Mouse (Mus musculus) C2C12 (cell line): ENCODE results near the gene Slit3. TPM values are rescaled to one million over a fixed set of nuclear protein-coding genes. Genes with fewer than 3 reads are reported as not detected.

ENCODE experiments used
- H3K27me3 ChIP-seq: one replicate; pipeline ENCODE4 v1.6.1; 2011; ENCODE audit not compliant: control insufficient read depth, insufficient read depth, insufficient read length
- H3K36me3 ChIP-seq: one replicate; pipeline ENCODE4 v1.6.1; 2011; ENCODE audit not compliant: control insufficient read depth, insufficient read depth
- H3K4me3 ChIP-seq: one replicate; pipeline ENCODE4 v1.5.1; 2011; ENCODE audit warnings: mild to moderate bottlenecking, control low read depth; ENCODE audit not compliant: poor library complexity, insufficient read depth, severe bottlenecking
- H3K79me2 ChIP-seq: one replicate; pipeline ENCODE4 v1.6.1; 2011; ENCODE audit not compliant: control insufficient read depth, insufficient read depth
- H3K79me3 ChIP-seq: one replicate; pipeline ENCODE4 v1.6.1; 2011; ENCODE audit warnings: low read depth, control low read depth
- H3ac ChIP-seq: one replicate; pipeline ENCODE3; 2011; ENCODE audit warnings: low read depth; ENCODE audit not compliant: control insufficient read depth, insufficient read length
- CEBPB ChIP-seq: IDR thresholded peaks from one replicate; pipeline ENCODE4 v1.6.1; 2011; ENCODE audit warnings: low read depth, mild to moderate bottlenecking, control low read depth, moderate library complexity
- CTCF ChIP-seq: IDR thresholded peaks from one replicate; pipeline ENCODE4 v1.5.1; 2011; ENCODE audit not compliant: control insufficient read depth, insufficient read depth, insufficient read length
- FOSL1 ChIP-seq: IDR thresholded peaks from one replicate; pipeline ENCODE4 v1.8.0; 2011; ENCODE audit warnings: mild to moderate bottlenecking, low read length; ENCODE audit not compliant: poor library complexity, insufficient read depth, severe bottlenecking
- MAX ChIP-seq: IDR thresholded peaks from one replicate; pipeline ENCODE4 v1.6.1; 2011; ENCODE audit warnings: mild to moderate bottlenecking, control low read depth
- MYOD1 ChIP-seq: IDR thresholded peaks from one replicate; pipeline ENCODE4 v1.6.1; 2011; ENCODE audit warnings: low read depth; ENCODE audit not compliant: control insufficient read depth, insufficient read length
- MYOG ChIP-seq: IDR thresholded peaks from one replicate; pipeline ENCODE4 v1.6.1; 2011; ENCODE audit not compliant: control insufficient read depth, insufficient read length; ENCODE audit errors: extremely low read depth
- USF1 ChIP-seq: IDR thresholded peaks from one replicate; pipeline ENCODE4 v1.6.1; 2011; ENCODE audit warnings: low read depth, mild to moderate bottlenecking, control low read depth, moderate library complexity
- polyA plus RNA-seq: library from polyadenylated mRNA; unstranded; fragments of >200 nt; fragmentation: generic; extraction: Trizol; gene quantifications from one replicate; pipeline ENCODE4 v1.2.1, GENCODE M21; 2012; ENCODE audit warnings: missing spikeins

Gene Slit3
- polyA plus RNA-seq, 1 experiment: not detected

GRCm38 (mm10) chr11:35513343-35513742, 392.3 kb downstream of the Slit3 start:
- Histone ChIP-seq H3K27me3 (no peaks in the 10 kb centered on the region), H3K36me3 (no peaks in the 10 kb centered on the region), H3K79me2 (no peaks in the 10 kb centered on the region), H3K79me3 (no peaks in the 10 kb centered on the region), H3ac (no peak overlapping the region), H3K4me3 (no peak overlapping the region)
- TF ChIP-seq MYOG (no peak), MYOD1 (no peak)

- Histone ChIP-seq H3ac (no peak overlapping the region), H3K36me3 (no peaks in the 10 kb centered on the region), H3K27me3 (no peaks in the 10 kb centered on the region), H3K79me2 (no peaks in the 10 kb centered on the region), H3K4me3 (no peak overlapping the region), H3K79me3 (no peaks in the 10 kb centered on the region)
- TF ChIP-seq CEBPB: no peak
- TF ChIP-seq MAX: no peak
- no peak for TF ChIP-seq USF1
- no peak for TF ChIP-seq MYOD1
- no peak for TF ChIP-seq FOSL1
- TF ChIP-seq MYOG: no peak
- no peak for TF ChIP-seq CTCF
Measured at GRCm38 (mm10) chr11:35522802-35523452, 401.9 kb downstream of the Slit3 start.

GRCm38 (mm10) chr11:35523773-35524172, 402.7 kb downstream of the Slit3 start:
- Histone ChIP-seq H3K79me2 (no peaks in the 10 kb centered on the region), H3K4me3 (no peak overlapping the region), H3ac (no peak overlapping the region), H3K27me3 (no peaks in the 10 kb centered on the region), H3K79me3 (no peaks in the 10 kb centered on the region), H3K36me3 (no peaks in the 10 kb centered on the region)
- TF ChIP-seq FOSL1 (no peak), MAX (no peak), MYOD1 (no peak)

GRCm38 (mm10) chr11:35526219-35526762, 405.3 kb downstream of the Slit3 start:
- TF ChIP-seq MYOD1 (no peak), MAX (no peak), FOSL1 (no peak), USF1 (no peak), MYOG (no peak), CTCF (no peak), CEBPB (no peak)
- H3K79me3 ChIP-seq: no peaks in the 10 kb centered on the region
- no peak overlapping the region for H3K4me3 ChIP-seq
- no peak overlapping the region for H3ac ChIP-seq
- H3K79me2 ChIP-seq: no peaks in the 10 kb centered on the region
- H3K27me3 ChIP-seq: no peaks in the 10 kb centered on the region
- H3K36me3 ChIP-seq: no peaks in the 10 kb centered on the region

GRCm38 (mm10) chr11:35527816-35528462, 406.9 kb downstream of the Slit3 start:
- TF ChIP-seq MYOD1 (no peak), MYOG (no peak), MAX (no peak), CTCF (no peak), USF1 (no peak), CEBPB (no peak), FOSL1 (no peak)
- H3K79me2 ChIP-seq: no peaks in the 10 kb centered on the region
- H3K36me3 ChIP-seq: no peaks in the 10 kb centered on the region
- H3K79me3 ChIP-seq: no peaks in the 10 kb centered on the region
- no peak overlapping the region for H3K4me3 ChIP-seq
- H3K27me3 ChIP-seq: no peaks in the 10 kb centered on the region
- H3ac ChIP-seq: no peak overlapping the region

GRCm38 (mm10) chr11:35535027-35535426, 414.0 kb downstream of the Slit3 start:
- Histone ChIP-seq H3K4me3 (no peak overlapping the region), H3K36me3 (no peaks in the 10 kb centered on the region), H3ac (no peak overlapping the region), H3K79me2 (no peaks in the 10 kb centered on the region), H3K27me3 (no peaks in the 10 kb centered on the region), H3K79me3 (no peaks in the 10 kb centered on the region)
- TF ChIP-seq FOSL1 (no peak), CTCF (no peak), MYOD1 (no peak), CEBPB (no peak), MYOG (no peak), MAX (no peak), USF1 (no peak)
